Mouse (Mus musculus): ENCODE measurements around the gene Vcam1. TPM values are rescaled to one million over a fixed set of nuclear protein-coding genes. Genes with fewer than 3 reads are reported as not detected.

Gene Vcam1
- total RNA-seq (2021): 10 to 100 TPM; 21.0 to 48.6 TPM
- long read RNA-seq, experiment 1, transcript Vcam1-201 (9 exons, 3,469 nt): major isoform, 24 of 32 reads
- long read RNA-seq, experiment 1, partial matches to known transcripts: 5 of 32 reads
- long read RNA-seq, experiment 1, other reads (novel, unspliced or antisense): 1 of 32 reads
- long read RNA-seq, experiment 2, transcript Vcam1-203 (5 exons, 2,532 nt): minor isoform, 5 of 16 reads
- long read RNA-seq, experiment 2, transcript Vcam1-201 (9 exons, 3,469 nt): major isoform, 7 of 16 reads
- long read RNA-seq, experiment 2, partial matches to known transcripts: 4 of 16 reads
- long read RNA-seq, experiment 2, other reads (novel, unspliced or antisense): 0 of 16 reads

DNA sequence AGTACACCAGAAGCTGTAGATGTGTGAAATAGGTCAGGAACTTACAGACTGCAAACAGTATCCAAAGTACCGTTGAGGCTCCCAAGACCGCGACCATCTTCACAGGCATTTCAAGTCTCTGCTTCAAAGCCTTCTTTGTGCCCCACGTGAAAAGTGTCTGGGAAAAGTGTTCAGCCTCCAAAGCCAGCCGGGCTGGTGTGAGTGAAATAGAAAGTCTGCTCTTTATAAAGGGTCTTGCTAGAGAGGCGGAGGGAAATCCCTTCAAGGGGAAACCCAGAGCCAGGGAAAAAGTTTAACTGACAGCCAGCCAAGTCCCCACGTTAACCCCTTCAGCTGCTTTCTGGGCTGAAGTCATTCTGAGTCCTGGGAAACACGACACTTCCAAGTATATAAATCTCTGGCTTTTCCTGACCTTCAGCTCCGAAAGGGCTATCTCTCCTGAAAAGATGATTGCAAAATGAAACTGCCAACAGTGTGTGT is at the start of gene Vcam1:
TSS of gene Vcam1 (minus strand) at position 430 of the 480 bp plus-strand sequence.
- peak; percentile 21 to 48 for DNase-seq (ENCODE audit: low spot score in 2 of 2)

DNA sequence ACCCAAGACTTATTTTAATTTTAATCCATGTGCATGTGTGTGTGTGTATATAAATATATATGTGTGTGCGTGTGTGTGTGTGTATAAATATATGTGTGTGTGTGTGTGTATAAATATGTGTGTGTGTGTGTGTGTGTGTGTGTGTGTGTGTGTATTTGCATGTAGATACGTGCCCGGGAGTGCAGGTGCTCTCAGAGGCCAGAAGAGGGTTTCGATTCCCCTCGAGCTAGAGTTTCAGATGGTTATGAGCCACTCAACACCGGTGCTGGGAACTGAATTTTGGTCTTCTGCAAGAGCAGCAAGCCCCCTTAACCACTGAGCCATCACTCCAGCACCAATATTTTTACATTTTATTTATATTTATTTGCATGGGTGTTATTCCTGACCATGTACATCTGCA is 45.6 kb upstream of the Vcam1 start:
- no peak for DNase-seq (ENCODE audit: low spot score in 2 of 2)

DNA sequence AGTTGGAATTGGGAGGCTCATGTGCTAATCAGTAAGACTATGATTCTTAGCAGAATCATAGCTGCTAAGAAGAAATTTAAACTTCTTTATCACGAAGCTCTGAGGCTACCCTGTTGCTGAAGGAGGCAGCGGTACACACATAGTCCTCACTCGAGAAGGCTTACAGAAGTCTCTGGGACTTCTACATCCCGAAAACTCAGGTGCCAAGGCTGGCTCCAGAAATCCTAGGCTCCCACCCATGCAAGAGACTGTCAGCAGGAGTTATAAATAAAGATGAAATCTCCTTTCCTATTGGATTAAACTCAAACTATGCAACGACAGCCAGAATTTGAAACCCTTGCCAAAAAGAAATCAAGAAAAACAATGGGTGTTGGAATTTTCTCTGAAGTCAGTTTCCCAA is 42.0 kb upstream of the Vcam1 start:
- DNase-seq (ENCODE audit: low spot score in 2 of 2): no peak

DNA sequence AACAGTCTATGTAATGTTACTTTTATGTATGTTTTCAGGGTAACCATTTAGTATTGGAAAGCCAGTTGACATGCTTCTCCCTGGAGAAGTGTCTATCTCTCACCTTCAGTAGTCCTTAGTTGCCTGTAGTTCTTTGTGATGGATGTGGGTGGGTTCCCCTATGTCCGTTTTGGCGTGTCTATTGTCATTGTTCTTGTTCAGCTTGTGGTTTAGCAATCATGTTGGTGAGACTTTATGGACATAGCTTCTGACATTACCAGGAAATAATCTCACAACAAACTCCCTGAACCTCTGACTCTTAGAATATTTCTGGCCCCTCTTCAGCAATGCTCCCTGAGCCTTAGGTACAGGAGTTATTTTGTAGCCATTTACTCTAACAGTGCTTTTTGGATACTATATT is 38.6 kb upstream of the Vcam1 start:
- no peak for DNase-seq (ENCODE audit: low spot score in 2 of 2)

DNA sequence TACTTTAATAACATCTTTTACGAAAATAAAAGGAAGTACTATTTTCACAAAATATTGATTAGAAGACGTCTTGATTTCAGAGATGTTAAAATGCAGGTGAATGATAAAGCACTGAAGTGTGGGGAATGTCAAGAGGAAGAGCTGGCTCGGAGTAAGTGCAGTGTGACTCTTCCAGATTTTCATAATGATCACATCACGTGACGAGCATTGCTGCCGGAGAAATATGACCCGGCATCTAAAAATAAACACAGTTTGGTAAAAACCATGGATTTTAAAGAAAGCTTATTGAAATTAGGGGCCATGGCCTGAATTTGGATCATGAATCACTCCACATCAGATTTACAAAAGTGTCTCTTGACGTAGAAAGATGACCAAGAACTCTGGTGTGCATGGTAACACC is 36.8 kb upstream of the Vcam1 start:
- DNase-seq (ENCODE audit: low spot score in 2 of 2): no peak

DNA sequence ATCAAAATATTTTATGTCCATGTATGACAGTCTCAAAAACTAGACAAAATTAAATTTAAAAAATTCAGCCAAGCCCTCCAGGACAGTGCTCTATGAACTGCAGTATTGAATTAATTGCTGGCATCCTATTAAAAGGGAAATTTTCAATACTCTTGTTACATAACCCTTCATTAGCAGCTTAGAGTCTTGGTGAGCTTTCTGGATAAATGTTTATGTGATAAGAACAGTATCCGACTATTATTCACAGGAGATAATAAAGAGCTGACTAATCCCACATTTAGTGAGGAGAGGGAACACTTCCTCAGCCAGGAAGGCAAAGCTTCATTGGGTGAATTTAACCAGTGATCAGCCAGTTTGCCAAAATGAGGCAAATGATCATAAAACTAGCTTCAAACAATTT is 35.5 kb upstream of the Vcam1 start:
- DNase-seq (ENCODE audit: low spot score in 2 of 2): no peak

DNA sequence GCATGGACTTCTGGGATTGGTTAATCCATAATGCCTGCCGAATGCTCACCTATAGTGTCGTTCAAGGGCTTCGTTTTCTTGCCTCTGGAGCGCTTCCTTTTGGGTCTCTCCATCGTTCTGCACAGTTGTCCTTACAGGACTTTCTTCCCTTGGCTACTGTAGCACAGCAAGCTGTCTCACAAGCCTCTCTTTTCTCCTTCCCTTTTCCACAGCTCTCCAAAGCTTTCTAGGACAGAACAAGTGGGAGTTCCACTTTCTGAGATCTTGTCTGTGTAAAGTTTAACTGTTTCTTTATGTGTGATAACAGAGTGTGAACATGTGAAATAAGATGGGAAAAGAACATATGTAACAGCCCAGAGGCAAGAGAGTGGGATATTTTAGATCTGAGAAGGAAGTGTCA is 34.0 kb upstream of the Vcam1 start:
- no peak for DNase-seq (ENCODE audit: low spot score in 2 of 2)

DNA sequence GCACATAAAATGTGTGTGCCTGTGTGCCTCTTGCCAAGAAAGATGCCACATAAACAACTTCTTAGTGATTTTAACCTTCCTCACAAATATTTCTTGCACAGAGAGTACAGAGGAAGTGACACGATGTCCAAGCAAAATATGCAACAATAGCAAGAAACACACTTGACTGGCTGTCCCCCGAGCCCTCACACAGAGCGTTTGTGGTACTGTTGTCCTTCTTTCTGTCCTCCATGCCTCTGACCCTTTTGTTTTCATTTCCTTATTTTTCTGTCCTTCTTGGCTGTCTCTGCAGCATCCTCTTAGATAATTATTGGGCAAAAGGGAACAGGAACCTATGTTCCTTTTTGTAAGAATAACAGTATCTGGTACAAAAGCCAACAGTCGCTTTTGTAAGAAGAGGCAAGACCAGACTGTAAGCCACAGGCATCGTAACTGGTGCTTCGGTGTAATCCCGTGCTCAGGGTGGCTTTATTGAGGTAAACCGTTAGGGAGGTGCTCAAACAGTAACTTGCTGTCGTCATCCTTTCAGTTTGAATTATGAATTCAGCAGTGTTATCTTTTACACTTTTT is 32.7 kb upstream of the Vcam1 start:
- no peak for DNase-seq (ENCODE audit: low spot score in 2 of 2)

DNA sequence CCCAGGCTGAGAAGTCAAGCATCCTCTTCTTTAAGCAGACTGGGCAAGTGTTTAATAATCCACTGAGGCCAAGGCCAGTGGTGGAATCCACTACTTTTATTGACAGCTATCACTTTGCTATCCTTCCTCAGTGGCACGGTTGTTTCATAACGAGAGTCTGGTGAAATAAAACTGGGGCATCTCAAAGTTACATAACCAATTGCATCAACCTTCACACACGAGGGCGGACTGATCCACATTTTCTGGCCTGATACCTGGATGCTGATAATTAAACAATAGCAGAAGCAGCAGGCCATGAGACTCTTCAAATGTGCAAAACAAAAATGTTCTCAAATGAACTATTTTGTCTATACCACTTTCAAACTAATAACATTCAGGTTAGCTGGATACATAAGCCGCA is 29.9 kb upstream of the Vcam1 start:
- no peak for DNase-seq (ENCODE audit: low spot score in 2 of 2)

DNA sequence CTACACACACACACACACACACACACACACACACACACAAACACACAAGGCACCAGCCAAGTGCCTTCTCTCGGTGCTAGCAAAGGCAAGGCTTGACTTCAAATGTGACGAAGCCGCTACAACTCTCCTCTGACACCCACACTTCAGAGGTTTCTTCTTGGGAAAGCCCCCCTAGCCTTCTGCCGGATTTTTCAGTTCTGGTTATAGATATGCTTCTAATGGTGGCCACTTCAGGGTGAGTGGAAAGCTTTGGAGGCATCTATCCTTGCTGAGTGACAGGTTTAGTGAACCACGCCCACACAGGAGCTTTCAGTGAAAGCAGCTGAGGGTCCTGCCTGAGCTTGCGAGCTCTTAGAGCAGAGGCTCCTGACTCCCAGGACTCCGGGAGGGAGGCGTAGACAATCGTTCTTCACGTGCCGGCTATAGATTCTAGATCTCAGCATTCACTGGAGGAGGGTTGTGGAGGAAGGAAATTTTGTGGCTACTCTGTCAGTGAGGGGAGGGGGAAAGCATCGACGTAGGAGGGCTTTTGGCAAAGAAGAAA is 28.0 kb upstream of the Vcam1 start:
- no peak for DNase-seq (ENCODE audit: low spot score in 2 of 2)

DNA sequence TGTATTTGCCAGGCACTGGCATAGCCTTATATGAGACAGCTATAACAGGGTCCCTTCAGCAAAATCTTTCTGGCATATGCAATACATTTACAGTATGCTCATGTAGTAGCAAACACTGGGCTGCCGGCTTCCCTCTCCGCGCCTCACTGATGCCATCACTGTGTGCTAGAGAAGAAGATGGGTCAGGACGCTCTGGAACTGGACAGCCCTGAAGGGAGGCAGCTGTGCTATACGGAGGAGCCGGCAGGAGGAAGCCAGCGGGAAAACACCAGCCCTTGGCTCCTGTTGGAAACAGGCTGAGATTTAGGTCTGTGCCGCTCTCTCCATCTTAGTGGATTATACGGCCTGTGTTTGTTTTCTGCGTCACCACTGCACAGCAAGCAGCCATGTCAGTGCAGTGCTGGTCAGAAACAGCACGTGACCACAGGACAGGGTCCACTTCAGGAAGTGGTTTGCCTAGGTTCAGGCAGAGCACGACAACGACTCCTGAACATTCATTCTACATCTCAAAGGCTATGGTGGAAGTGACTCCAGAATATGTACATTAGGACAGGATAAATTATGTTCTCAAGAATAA is 20.7 kb upstream of the Vcam1 start:
- DNase-seq (ENCODE audit: low spot score in 2 of 2): no peak

DNA sequence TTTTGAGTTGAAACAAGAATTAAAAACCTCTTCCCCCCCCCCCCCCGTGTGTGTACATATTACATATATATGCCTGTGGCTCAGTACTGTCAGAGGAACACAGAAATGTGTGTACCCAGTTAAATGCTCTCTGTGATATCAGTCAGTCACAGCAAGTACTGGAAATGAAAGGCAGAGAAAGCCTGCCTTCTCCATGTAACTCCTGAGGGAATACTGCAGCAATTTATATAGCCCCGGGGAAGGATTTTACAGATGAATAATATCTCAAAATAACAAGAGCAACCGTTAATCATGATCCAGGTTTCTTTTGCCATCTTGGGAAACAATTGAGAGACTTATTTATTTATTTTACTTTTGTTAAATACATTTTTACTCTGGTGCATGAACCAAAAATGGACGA is 19.6 kb upstream of the Vcam1 start:
- DNase-seq (ENCODE audit: low spot score in 2 of 2): no peak

DNA sequence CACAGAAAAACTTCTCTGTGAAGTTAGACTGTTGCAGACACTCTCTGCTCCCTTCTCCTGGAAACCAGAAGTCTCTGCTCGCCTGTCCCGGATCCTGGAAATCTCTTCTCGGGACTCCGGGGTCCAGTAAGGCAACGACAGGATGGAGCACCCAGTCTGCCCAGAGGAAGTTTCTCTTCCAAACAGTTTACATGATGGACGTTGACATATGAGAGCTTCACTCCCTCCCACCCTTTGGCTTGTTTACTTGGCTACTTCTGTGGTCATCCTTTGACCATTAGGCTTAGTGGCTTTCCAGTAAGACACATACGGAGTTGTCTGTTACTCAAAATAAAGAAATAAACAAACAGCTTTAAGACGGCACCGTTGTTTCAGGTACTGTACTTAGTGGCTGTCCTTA is 19.2 kb upstream of the Vcam1 start:
- DNase-seq (ENCODE audit: low spot score in 2 of 2): no peak

DNA sequence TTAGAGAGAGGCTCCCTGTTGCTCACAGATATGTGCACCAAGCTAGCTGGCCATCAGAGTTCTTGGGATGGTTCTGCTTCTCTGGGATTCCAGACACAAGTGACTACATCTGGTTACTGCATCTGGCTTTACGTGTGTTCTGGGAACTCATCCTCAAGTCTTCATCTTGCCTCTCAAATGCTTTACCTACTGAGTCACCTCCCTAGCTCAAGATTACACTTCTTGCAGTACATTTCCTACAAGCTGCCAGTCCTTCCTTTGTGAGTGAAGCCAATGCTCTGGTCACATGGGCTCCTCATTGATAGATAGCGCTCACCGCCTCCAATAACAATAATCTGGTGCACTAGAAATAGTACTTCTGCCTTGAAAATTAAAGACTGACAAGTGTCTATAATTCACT is 11.7 kb upstream of the Vcam1 start:
- no peak for DNase-seq (ENCODE audit: low spot score in 2 of 2)

DNA sequence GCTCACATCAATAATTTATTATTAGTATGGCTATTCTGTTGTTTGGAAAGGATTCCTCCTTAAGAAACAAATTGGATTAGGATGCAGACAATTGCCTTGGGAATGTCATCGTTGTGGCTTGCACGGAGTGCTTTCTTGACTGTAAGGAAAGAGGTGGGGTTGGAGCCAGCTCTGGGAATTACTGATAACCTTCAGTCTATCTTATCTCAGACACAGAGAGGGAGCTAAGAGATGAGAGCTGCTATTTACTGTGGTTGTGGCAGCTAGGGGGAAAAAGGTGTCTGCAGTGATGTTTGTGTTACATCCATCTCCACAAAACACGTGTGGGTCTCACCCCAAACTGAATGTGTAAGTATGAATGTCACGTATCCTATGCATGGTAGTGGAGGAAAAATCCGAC is 9.5 kb upstream of the Vcam1 start:
- no peak for DNase-seq (ENCODE audit: low spot score in 2 of 2)

DNA sequence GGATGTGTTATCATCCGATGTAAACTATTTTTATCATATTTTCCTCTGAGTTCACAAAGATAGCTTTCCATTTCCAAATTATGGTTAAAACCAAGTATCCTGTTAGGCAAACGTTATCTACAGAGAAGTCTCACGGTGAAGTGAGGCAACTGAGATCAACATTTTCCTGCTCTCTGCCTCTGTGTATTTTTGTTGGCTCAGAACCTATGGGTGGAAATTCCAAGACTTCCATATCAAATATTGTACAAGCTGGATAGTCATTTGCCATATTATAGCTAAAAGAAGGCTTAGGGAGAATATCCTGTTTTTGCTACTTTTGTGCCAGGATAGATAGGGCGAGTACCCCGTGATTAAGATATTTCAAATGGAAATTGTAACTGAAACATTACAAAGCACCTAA is 8.6 kb upstream of the Vcam1 start:
- DNase-seq (ENCODE audit: low spot score in 2 of 2): no peak

DNA sequence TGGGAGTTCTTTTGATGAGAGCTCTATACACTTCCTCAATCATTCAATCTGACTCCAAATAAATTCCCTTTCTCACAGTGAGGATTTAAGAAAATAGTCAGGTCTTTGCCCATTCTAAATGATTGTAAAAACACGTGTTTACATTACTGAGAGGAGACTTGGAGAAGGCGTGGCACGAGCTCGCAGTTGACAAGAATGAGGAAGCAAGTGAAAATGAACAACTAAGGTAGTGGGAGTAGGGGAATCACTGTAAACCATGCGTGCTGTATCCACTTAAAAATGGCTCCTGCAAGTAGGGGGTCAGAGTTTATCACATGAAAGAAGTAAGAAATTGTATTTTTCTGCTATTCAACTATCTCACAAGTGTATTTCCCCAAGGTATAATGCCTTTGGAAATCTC is 3.9 kb upstream of the Vcam1 start:
- DNase-seq (ENCODE audit: low spot score in 2 of 2): no peak

DNA sequence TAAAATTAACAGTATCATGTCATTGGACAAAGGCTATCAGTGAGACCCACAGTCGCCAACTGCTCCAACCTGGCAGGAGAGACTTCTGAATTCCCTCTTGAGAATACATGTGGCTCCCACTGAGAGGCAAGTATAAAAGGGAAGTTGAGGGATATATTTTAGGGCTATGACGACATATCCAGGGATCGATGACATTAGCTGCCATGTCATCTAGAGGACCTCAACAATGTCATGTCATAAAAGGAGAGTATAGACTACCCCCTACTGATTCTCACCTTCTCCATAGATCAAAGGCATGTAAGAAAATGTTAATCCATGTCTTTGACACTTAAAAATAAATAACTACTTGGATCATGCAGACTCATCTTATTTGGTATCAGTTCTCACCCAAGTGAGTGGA is 1.2 kb upstream of the Vcam1 start:
- DNase-seq (ENCODE audit: low spot score in 2 of 2): no peak

DNA sequence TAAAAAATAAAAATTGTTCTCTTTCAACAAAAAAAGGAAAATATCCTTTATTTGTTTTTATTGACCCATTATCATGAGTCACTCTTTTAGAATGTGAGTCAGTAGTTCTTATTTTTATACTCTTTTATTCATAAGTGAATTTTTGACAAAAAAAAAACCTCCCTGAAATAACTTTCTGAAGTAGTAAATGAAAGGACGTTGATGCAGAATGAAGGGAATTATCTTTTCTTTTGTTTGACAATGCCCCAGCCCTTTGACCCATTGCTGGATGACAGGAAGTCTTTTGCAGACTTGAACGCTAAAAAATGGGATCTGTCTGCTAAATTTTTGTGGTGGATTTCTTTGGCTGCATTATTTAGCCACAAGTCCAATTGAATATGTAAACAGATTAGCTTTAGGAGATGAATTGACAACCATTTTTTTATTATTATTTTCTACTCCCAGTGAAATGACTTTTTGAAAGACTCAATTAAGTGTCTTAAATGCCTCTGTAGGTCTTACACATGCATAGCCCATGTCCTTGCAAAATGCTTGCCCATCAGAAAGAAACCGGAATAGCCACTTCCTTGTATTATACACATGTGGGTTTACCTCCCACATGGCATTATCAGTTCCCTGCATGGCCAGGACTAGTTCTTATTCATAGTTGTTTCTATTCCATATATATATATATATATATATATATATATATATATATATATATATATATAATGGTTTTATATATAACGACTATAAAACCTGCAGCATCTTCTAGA is 530 bp upstream of the Vcam1 start:
- DNase-seq (ENCODE audit: low spot score in 2 of 2): no peak

DNA sequence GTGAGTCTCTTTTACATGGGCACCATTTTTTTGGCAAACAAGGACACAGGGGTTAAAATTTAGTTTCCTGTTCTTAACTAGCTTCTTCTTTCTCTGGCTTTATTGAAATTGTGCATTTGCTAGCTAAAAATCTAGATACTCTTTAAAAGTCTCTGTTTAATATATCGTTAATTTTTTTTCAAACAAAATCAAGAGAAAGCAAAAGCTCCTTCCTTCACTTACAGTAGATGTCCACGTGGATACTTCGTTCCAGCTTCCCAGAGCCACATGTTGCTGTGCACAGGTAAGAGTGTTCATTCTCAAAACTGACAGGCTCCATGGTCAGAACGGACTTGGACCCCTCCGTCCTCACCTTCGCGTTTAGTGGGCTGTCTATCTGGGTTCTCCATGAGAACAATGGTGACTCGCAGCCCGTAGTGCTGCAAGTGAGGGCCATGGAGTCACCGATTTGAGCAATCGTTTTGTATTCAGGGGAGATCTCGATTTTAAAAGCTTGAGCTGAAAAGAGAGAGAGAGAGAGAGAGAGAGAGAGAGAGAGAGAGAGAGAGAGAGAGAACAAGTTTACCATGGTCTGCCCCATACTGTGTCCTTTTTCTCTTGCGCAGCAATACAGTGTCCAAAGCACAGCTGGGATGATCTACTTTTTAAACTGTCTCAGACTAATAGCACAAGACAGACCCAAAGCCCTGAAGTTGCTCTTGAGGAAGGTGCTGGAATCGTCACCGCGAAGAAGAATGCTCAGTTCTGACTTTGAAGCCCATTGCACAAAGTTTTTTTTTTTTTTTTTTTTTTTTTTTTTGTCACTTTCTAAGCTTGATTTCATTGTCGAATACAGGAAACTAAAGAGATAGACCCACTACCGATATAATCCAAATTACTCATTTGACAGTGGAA is 930 bp downstream of the Vcam1 start:
- no peak for DNase-seq (ENCODE audit: low spot score in 2 of 2)

DNA sequence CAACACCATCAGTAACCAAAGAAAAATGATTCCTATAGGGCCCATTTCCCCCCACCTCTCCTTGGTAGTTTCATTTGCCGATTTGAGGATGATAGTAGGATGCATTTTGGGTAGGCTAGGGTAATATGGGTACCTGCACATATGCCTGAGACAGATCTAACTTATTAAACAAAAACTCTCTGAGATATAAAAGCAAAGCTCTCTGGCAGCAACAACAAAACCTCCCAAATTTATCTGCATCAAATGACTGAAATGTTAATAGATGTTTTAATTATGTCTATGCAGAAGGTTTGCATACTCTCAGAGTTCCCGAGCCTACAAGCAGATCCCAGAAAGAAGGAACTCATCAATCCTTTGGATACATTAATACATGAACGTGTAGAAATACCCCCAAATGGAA is 1.7 kb downstream of the Vcam1 start:
- no peak for DNase-seq (ENCODE audit: low spot score in 2 of 2)
